Mouse (Mus musculus) limb, embryonic 13.5 days (tissue): ENCODE measurements around the gene Fgf13. TPM values are rescaled to one million over a fixed set of nuclear protein-coding genes. Genes with fewer than 3 reads are reported as not detected.

Experiments
- ATAC-seq: fragments of 200-750 bp; cut with Nextera tagmentation; 2 replicates; pipeline ENCODE4 v1.8.0; 2017; ENCODE audit warnings: low read depth, moderate number of reproducible peaks, moderate TSS enrichment; ENCODE audit not compliant: low FRiP score
- H3K27ac ChIP-seq: fragments of 300-500 bp; sonication (generic); 2 replicates; pipeline ENCODE4 v1.5.1; 2015; ENCODE audit warnings: inconsistent platforms, mild to moderate bottlenecking, moderate library complexity
- H3K27me3 ChIP-seq: fragments of 300-500 bp; sonication (generic); 2 replicates; pipeline ENCODE4 v1.6.1; 2015; ENCODE audit warnings: mild to moderate bottlenecking, inconsistent platforms
- H3K36me3 ChIP-seq: fragments of 300-500 bp; sonication (generic); 2 replicates; pipeline ENCODE4 v1.6.1; 2015; ENCODE audit warnings: inconsistent platforms, mild to moderate bottlenecking, moderate library complexity
- H3K4me1 ChIP-seq: fragments of 300-500 bp; sonication (generic); 2 replicates; pipeline ENCODE4 v1.6.1; 2015; ENCODE audit warnings: inconsistent platforms
- H3K4me2 ChIP-seq: fragments of 300-500 bp; sonication (generic); replicated peaks from 2 replicates; pipeline ENCODE4 v1.6.1; 2015; ENCODE audit warnings: inconsistent platforms, mild to moderate bottlenecking, moderate library complexity
- H3K4me3 ChIP-seq: fragments of 300-500 bp; sonication (generic); 2 replicates; pipeline ENCODE4 v1.5.1; 2015; ENCODE audit warnings: moderate library complexity, mild to moderate bottlenecking, inconsistent platforms
- H3K9ac ChIP-seq: fragments of 300-500 bp; sonication (generic); 2 replicates; pipeline ENCODE4 v1.6.1; 2015; ENCODE audit warnings: mild to moderate bottlenecking, inconsistent platforms
- H3K9me3 ChIP-seq: fragments of 300-500 bp; sonication (generic); 2 replicates; pipeline ENCODE4 v1.6.1; 2016; ENCODE audit warnings: inconsistent platforms
- WGBS: fragments of 180-500 bp; shearing (Covaris S2); methylation state at CpG from one replicate; pipeline ENCODE4 v1.1.7; 2015; 5-methylcytosine and 5-hydroxymethylcytosine counted together
- polyA plus RNA-seq: library from polyadenylated mRNA; unstranded; fragments of >200 nt; fragmentation: Nextera tagmentation; extraction: Ambion mirVana; gene quantifications from 2 replicates; pipeline ENCODE4 v1.2.1, GENCODE M21; 2015

The Fgf13 gene
- polyA plus RNA-seq, 1 experiment from 2014 or later = 19.9 TPM

DNA sequence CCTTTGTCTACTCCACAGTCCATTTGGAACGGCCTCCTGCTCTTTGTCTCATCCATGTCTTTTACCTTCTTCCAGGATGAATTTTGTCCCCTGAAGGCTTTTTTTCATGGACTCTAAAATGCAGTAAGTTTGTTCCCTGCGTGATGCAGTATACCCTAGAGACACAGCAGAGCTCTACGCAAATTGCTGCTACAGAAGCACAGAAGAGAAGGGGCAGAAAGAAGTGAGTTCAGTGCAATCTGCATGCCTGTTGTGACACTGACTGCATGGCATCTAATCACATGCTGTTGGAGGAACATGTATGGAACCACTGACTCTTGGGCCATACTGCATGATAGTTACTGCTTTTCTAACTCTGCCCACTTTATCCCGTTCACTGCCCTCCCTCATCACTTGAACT lies 388.2 kb downstream of the Fgf13 start:
- no peak overlapping the region for H3K9ac ChIP-seq
- H3K9me3 ChIP-seq = no peaks in the 10 kb centered on the region
- no peaks in the 10 kb centered on the region for H3K27me3 ChIP-seq
- no peak overlapping the region; the same call in 1 of the 2 replicates for H3K27ac ChIP-seq
- no peak overlapping the region for H3K4me3 ChIP-seq
- H3K4me2 ChIP-seq = 0 out of 2 replicates have a peak overlapping the region, but pooled peaks have one; percentile 7
- H3K4me1 ChIP-seq = no peaks in the 10 kb centered on the region
- no peak for ATAC-seq
- no peaks in the 10 kb centered on the region for H3K36me3 ChIP-seq
- WGBS = 68% methylated on average over 4 of the region's 4 CpGs

DNA sequence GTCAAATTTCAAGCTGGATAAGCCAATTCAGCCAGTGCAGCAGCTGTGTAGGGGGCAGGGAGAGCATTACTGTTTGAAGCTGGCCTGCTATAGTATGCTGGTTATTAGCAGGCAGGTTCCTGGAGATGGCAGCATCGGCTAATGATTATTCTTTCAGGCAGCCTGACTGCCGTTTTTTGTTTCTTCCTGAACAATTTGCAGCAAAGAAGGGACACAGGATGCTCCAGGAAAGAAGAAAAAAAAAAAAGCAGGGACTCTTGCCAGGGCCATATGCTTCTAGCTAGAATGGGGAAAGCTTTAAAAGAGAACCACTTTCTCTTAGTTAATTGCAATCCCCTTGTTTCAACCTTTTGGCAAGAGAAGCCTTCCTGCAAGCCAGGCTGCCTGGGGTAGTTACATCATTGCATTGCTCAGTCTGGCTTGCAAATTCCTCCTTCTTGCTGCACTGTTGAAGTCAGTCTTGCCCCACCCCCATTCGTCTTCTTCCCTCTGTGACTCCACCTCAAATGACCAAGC lies 388.7 kb downstream of the Fgf13 start:
- ATAC-seq = peak; percentile 86
- H3K27me3 ChIP-seq = no peaks in the 10 kb centered on the region
- WGBS = 28% methylated on average over 3 of the region's 3 CpGs
- H3K27ac ChIP-seq = no peak overlapping the region
- no peaks in the 10 kb centered on the region for H3K4me1 ChIP-seq
- H3K9ac ChIP-seq = no peak overlapping the region
- no peak overlapping the region for H3K4me3 ChIP-seq
- H3K36me3 ChIP-seq = no peaks in the 10 kb centered on the region
- 0 out of 2 replicates have a peak overlapping the region, but pooled peaks have one; percentile 7 for H3K4me2 ChIP-seq
- H3K9me3 ChIP-seq = no peaks in the 10 kb centered on the region

DNA sequence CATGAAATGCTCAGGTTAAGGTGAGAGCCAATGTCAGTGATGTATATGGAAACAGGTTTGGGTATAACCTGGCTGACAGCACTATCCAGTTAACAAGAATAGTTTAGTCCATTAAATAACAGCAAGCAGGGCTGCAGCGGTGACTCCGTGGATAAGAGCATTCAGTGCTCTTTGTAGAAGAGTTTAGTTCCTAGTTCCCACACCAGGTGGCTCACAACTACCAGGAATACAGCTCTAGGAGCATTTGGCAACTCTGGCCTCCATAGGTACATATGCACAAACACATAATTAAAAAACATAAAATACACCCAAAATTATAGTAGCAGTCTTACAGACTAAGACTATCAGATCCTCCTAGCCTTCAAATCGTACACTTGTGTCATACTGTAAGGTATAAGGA lies 390.2 kb downstream of the Fgf13 start:
- no peak for ATAC-seq
- Histone ChIP-seq H3K27ac (no peak overlapping the region), H3K9ac (no peak overlapping the region), H3K4me3 (no peak overlapping the region), H3K4me1 (no peaks in the 10 kb centered on the region), H3K27me3 (no peaks in the 10 kb centered on the region), H3K9me3 (no peaks in the 10 kb centered on the region), H3K36me3 (no peaks in the 10 kb centered on the region), H3K4me2 (no peak overlapping the region)
- WGBS = 62% methylated on average over 3 of the region's 3 CpGs

DNA sequence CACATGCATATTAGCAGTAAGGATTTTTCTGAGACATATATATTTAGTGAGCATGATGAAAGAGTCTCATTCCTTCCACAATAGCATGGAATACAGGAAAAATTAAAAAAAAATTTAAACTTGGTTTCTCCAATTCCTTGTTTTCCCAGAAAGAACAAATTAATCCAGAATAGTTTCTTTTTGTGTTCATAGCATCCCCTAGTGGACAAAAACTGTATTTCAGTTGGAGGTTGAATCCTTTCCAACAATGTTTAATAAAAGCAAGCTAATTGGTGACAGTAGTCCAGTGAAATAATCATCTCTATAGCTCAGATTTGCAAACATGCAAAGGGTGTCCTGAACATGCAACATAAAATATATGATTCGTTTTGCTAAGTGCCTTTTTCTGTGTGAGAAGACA lies 395.7 kb downstream of the Fgf13 start:
- Histone ChIP-seq H3K4me1 (no peaks in the 10 kb centered on the region), H3K9me3 (no peaks in the 10 kb centered on the region), H3K27me3 (no peaks in the 10 kb centered on the region), H3K4me3 (no peak overlapping the region), H3K27ac (no peak overlapping the region), H3K4me2 (no peak overlapping the region), H3K9ac (no peak overlapping the region), H3K36me3 (no peaks in the 10 kb centered on the region)
- ATAC-seq = no peak
- 5% methylated on average over 1 of the region's 1 CpGs for WGBS

DNA sequence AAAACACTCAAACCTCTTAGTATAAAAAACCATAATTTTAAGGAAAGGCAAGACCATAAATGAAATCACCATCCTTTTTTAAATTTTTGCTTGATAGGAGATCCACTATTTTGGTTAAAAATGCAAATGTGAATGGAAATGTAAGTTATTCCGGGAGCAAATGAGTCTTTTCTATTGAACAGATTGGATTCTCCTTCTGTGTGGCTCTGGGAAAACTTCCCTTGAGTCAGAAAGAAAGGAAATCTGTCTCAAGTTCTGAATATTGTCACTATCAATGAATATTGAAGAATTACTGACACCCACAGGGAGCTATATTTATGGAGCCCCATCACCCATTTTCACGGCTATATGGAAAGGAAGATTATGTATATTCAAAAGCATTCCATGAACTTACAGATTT lies 401.1 kb downstream of the Fgf13 start:
- Histone ChIP-seq H3K27ac (no peak overlapping the region), H3K4me2 (no peak overlapping the region), H3K9me3 (no peaks in the 10 kb centered on the region), H3K27me3 (no peaks in the 10 kb centered on the region), H3K4me1 (no peaks in the 10 kb centered on the region), H3K4me3 (no peak overlapping the region), H3K36me3 (no peaks in the 10 kb centered on the region), H3K9ac (no peak overlapping the region)
- WGBS = 83% methylated on average over 2 of the region's 2 CpGs
- ATAC-seq = no peak

DNA sequence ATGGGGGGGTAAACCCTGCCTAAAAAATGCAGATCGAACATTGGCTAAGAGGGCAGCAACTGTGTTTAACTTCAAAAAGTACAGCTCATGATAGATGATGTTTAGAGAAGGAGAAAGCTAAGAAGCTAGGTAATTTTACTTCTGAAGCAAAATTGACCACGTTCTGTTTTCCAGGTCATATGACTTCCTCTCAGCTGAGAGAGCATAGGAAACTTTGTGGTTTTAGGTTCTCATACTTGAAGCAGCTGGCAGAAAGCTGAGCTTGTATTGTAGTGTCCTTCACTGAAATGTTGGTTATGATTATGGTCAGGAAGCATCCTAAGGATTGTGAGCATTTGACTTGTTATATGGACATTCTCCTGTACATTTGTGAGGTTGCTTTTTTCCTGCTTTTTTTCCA lies 425.9 kb downstream of the Fgf13 start:
- Histone ChIP-seq H3K27ac (no peak overlapping the region), H3K4me2 (no peak overlapping the region), H3K4me3 (no peak overlapping the region), H3K9ac (no peak overlapping the region), H3K9me3 (no peaks in the 10 kb centered on the region), H3K4me1 (no peaks in the 10 kb centered on the region), H3K36me3 (no peaks in the 10 kb centered on the region), H3K27me3 (no peaks in the 10 kb centered on the region)
- no peak for ATAC-seq
- WGBS = 69% methylated on average over 2 of the region's 2 CpGs

DNA sequence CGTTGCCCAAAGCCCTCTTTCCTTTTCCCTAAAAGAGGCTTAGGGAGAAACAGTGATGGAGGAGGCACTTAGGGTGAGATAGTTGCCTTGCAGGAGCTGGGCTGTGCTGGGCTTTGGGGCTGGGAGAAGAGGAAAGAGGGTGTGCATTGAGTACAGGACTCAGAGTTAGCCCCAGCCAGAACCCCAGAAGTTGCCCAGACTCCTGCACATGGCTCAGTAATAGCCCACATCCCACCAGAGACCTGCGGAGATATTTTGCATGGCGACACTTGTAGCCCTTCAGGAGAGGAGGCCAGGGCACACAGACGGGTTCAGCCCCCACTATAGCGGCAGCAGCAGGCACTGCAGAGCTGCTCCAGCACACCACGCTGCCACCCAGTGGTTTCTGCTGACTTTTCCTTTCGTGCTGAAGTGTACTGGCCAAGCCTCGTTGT lies 432.9 kb downstream of the Fgf13 start:
- peak overlapping the region; percentile 68 for H3K4me2 ChIP-seq
- no peaks in the 10 kb centered on the region for H3K4me1 ChIP-seq
- H3K9me3 ChIP-seq = no peaks in the 10 kb centered on the region
- peak overlapping the region; percentile 55 for H3K4me3 ChIP-seq
- H3K36me3 ChIP-seq = no peaks in the 10 kb centered on the region
- H3K27ac ChIP-seq = no peak overlapping the region; the same call in 1 of the 2 replicates
- WGBS = 19% methylated on average over 8 of the region's 8 CpGs
- ATAC-seq = peak; percentile 87
- no peak overlapping the region for H3K9ac ChIP-seq
- H3K27me3 ChIP-seq = peaks cover 17% of the 10 kb centered on the region

DNA sequence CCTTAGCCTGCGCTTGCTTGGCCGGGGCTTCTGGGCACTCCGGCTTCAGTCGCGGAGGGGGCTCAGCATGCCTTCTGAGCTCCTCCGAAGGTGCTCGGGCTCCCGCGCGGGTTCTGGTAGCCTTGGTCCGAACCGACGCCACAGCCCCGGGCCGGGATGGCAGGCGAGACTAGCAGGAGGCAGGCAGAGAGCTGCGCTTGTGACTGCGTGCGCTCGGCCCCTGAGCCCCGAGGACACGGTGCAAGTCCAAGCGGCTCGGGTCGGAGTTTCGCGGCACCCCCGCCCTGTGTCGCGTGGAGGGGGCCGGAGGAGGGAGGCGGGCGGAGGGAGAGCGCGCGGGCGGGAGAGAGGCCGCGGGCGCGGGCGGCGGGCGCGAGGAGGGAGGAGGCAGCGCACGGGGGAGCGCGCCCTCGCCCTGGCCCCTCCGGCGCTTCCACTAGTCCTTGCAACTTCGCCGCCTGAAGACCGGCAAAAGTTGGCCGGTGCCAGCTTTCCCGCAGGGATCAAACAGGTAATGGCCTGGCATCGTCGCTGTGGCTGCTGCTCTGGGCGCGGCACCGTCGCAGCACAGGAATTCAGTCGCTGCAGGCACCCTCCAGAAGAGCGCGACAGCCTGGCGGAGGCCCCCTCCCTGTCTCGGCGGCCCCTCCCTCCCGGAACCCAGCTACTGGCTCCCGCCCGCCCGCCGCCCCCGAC lies 433.6 kb downstream of the Fgf13 start:
- Histone ChIP-seq H3K27me3 (peaks cover 17% of the 10 kb centered on the region), H3K4me1 (no peaks in the 10 kb centered on the region), H3K4me2 (peak overlapping the region; percentile 68), H3K9ac (peak overlapping the region; percentile 63), H3K36me3 (no peaks in the 10 kb centered on the region), H3K9me3 (no peaks in the 10 kb centered on the region), H3K27ac (no peak overlapping the region), H3K4me3 (peak overlapping the region; percentile 55)
- peak; percentile 83 for ATAC-seq
- 10% methylated on average over 36 of the region's 75 CpGs for WGBS

DNA sequence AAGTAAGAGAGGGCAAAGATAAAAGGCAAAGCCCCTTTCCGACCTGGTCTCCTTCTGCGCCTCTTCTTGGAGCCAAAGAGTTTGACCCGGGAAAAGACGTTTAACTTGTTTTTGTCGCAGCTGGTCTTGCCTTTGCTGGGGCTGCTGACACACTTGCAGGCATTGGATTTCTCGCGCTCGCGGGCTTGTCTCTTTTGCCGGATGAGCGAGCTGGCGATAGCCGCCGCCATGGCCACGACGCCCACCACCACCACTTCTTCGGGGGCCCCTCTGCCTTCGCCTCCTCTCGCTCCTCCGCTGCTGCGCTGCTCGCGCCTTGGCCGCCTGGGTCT lies 434.1 kb downstream of the Fgf13 start:
- H3K36me3 ChIP-seq = no peaks in the 10 kb centered on the region
- no peak for ATAC-seq

DNA sequence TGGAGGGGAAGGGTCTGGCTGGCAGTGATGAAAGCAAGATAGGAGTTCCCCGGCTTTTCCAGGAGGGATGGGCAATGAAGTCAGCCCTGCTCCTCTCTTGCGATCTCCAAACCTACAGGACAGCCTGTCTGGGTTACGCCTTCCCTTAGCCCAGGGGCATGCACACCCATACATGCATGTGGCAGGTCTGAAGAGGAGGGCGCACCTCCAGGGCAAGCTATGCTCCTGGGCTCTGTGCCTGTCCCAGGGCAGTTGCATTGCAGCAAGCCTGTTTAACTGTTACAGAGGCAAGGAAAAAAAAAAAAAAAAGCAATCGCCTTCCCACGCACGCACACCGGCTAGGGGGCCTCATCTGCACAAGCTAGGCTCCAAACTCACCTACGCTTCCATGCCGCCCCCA lies 434.5 kb downstream of the Fgf13 start:
- Histone ChIP-seq H3K27me3 (peaks cover 17% of the 10 kb centered on the region), H3K4me2 (peak overlapping the region; percentile 68), H3K9ac (peak overlapping the region; percentile 63), H3K27ac (no peak overlapping the region), H3K4me1 (no peaks in the 10 kb centered on the region), H3K4me3 (peak overlapping the region; percentile 55), H3K9me3 (no peaks in the 10 kb centered on the region), H3K36me3 (no peaks in the 10 kb centered on the region)
- 16% methylated on average over 10 of the region's 10 CpGs for WGBS
- no peak for ATAC-seq

More for the DNA sequence above, 434.1 kb downstream of the Fgf13 start:
- H3K27ac ChIP-seq = no peak overlapping the region
- H3K9me3 ChIP-seq = no peaks in the 10 kb centered on the region
- H3K4me3 ChIP-seq = peak overlapping the region; percentile 55
- peak overlapping the region; percentile 63 for H3K9ac ChIP-seq
- WGBS = 17% methylated on average over 24 of the region's 24 CpGs
- peak overlapping the region; percentile 68 for H3K4me2 ChIP-seq
- no peaks in the 10 kb centered on the region for H3K4me1 ChIP-seq
- H3K27me3 ChIP-seq = peaks cover 17% of the 10 kb centered on the region

DNA sequence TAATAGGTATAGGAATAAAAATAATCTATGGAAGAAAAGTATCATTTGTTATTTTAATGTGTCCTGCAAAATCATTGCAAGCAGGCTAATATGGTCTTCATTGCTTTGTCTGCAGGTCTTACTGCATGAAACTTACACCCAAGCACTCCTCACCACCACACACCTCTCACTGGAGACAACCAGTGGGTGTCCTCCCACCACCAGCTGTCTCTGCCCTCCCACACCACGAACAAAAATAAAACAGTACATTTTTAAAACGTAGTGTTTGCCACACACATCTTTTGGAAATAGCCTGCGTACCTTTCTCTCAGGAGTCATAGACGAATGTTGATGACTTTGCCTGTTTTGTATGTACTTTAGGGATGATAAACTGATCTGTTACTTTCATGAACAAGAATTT lies 441.2 kb downstream of the Fgf13 start:
- ATAC-seq = no peak

DNA sequence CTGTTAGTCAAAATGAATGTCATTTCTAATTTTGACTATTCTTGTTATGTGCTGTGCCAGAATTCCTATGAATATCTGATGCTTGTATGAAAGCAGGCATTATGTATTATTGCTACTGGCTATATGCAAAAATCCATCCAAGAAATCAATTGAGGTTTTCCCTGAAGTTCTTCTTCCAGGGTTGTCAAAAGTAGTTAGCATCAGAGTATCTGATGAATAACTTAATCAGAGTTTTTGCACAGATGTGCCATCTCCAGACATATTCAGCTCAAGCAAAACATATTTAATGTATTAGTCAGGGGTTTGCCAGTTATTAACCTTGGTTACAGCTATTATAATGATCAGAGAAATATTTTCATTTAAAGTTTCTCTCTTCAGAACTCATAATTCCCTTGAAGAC lies 454.7 kb downstream of the Fgf13 start:
- Histone ChIP-seq H3K36me3 (no peaks in the 10 kb centered on the region), H3K9ac (no peak overlapping the region), H3K27me3 (no peaks in the 10 kb centered on the region), H3K4me1 (no peaks in the 10 kb centered on the region), H3K4me3 (no peak overlapping the region), H3K9me3 (no peaks in the 10 kb centered on the region), H3K4me2 (no peak overlapping the region), H3K27ac (no peak overlapping the region)
- no peak for ATAC-seq

More for the DNA sequence above, 441.2 kb downstream of the Fgf13 start:
- WGBS = 78% methylated on average over 4 of the region's 4 CpGs
- Histone ChIP-seq H3K4me3 (no peak overlapping the region), H3K4me2 (no peak overlapping the region), H3K4me1 (no peaks in the 10 kb centered on the region), H3K9me3 (no peaks in the 10 kb centered on the region), H3K9ac (no peak overlapping the region), H3K27ac (no peak overlapping the region), H3K27me3 (no peaks in the 10 kb centered on the region), H3K36me3 (0 out of 2 replicates have a peak, but pooled peaks cover 3% of the 10 kb centered on the region)

DNA sequence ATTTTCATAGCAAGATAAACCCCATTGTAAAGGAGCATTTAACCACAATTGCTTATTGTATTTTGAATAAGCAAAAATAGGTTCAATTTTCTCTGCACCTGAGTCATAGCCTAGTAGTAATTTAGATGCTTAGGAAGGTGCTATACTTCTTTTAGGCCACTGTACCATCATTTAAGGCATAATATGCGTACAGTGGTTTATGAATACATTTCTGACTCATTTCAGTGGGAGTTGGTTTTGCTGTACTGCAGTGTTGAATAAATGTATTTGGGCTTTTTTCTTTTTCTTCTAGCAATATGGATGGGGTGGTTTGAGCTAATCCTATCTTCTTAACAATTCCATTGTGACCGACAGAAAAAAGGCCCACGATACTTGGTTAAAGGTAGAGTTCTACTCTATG lies 481.9 kb downstream of the Fgf13 start:
- Histone ChIP-seq H3K9me3 (no peaks in the 10 kb centered on the region), H3K27me3 (no peaks in the 10 kb centered on the region), H3K36me3 (no peaks in the 10 kb centered on the region), H3K4me3 (no peak overlapping the region), H3K4me2 (no peak overlapping the region), H3K27ac (no peak overlapping the region), H3K9ac (no peak overlapping the region), H3K4me1 (no peaks in the 10 kb centered on the region)
- ATAC-seq = no peak
- 89% methylated on average over 3 of the region's 3 CpGs for WGBS
